Mouse (Mus musculus) embryonic fibroblast, embryonic 13.5 days (primary cell): ENCODE results near the gene Rcan2.

Experiments used
- CTCF ChIP-seq: IDR thresholded peaks from 2 replicates; pipeline ENCODE4 v1.5.1; 2011; ENCODE audit warnings: mild to moderate bottlenecking, control low read depth, low read length, moderate library complexity, borderline replicate concordance; ENCODE audit not compliant: insufficient read depth
- POLR2A ChIP-seq: IDR thresholded peaks from 2 replicates; pipeline ENCODE4 v1.6.1; 2011; ENCODE audit warnings: low read depth, mild to moderate bottlenecking, control low read depth, low read length, moderate library complexity

GRCm38 (mm10) chr17:44027311-44027710, 226.2 kb downstream of the Rcan2 start:
- no peak for TF ChIP-seq CTCF
- no peak for TF ChIP-seq POLR2A
